Mouse (Mus musculus) midbrain, embryonic 14.5 days (tissue): ENCODE data around the gene Dlk1. TPM values are rescaled to one million over a fixed set of nuclear protein-coding genes. Genes with fewer than 3 reads are reported as not detected.
A peak's percentile ranks its signal among the peaks of the same experiment; 100 is the strongest.

ENCODE experiments used
- ATAC-seq: fragments of 200-750 bp; cut with Nextera tagmentation; 2 replicates; pipeline ENCODE4 v1.8.0; 2017; ENCODE audit warnings: moderate number of reproducible peaks, moderate library complexity; ENCODE audit not compliant: low FRiP score, low TSS enrichment
- DNase-seq: peaks from one replicate; pipeline ENCODE4 v3.0.0-alpha.2; 2015
- H3K27ac ChIP-seq: fragments of 300-500 bp; sonication (generic); replicated peaks from 2 replicates; pipeline ENCODE4 v1.5.1; 2014; ENCODE audit warnings: mild to moderate bottlenecking, low read depth, low read length, moderate library complexity
- H3K27me3 ChIP-seq: fragments of 300-500 bp; sonication (generic); 2 replicates; pipeline ENCODE4 v1.6.1; 2014; ENCODE audit warnings: low read length, control low read depth, mixed read lengths; ENCODE audit not compliant: control insufficient read depth, insufficient read depth
- H3K36me3 ChIP-seq: fragments of 300-500 bp; sonication (generic); 2 replicates; pipeline ENCODE4 v1.6.1; 2014; ENCODE audit warnings: low read length, control low read depth; ENCODE audit not compliant: control insufficient read depth, insufficient read depth
- H3K4me1 ChIP-seq: fragments of 300-500 bp; sonication (generic); 2 replicates; pipeline ENCODE4 v1.6.1; 2014; ENCODE audit warnings: mild to moderate bottlenecking, antibody characterized with exemption, low read length, control low read depth; ENCODE audit not compliant: control insufficient read depth, insufficient read depth
- H3K4me2 ChIP-seq: fragments of 300-500 bp; sonication (generic); 2 replicates; pipeline ENCODE4 v1.6.1; 2014; ENCODE audit warnings: mild to moderate bottlenecking, low read length, moderate library complexity
- H3K4me3 ChIP-seq: fragments of 300-500 bp; sonication (generic); replicated peaks from 2 replicates; pipeline ENCODE4 v1.5.1; 2014; ENCODE audit warnings: low read depth, low read length
- H3K9ac ChIP-seq: fragments of 300-500 bp; sonication (generic); replicated peaks from 2 replicates; pipeline ENCODE4 v1.6.1; 2014; ENCODE audit warnings: mild to moderate bottlenecking, low read length, moderate library complexity
- H3K9me3 ChIP-seq: fragments of 300-500 bp; sonication (generic); 2 replicates; pipeline ENCODE4 v1.6.1; 2016; ENCODE audit warnings: low read length, control low read depth, mixed read lengths; ENCODE audit not compliant: control insufficient read depth
- WGBS: fragments of 180-500 bp; shearing (Covaris S2); extraction: QIAGEN DNeasy Blood & Tissue Kit; methylation state at CpG from one replicate; pipeline ENCODE4 v1.1.7; 2014; 5-methylcytosine and 5-hydroxymethylcytosine counted together
- polyA plus RNA-seq: library from polyadenylated mRNA; unstranded; fragments of >200 nt; fragmentation: Nextera tagmentation; extraction: Ambion mirVana; gene quantifications from 2 replicates; pipeline ENCODE4 v1.2.1, GENCODE M21; 2014

Gene Dlk1
- polyA plus RNA-seq, 1 experiment from 2014 or later: 51.4 TPM

- ATAC-seq: no peak; the same call in 1 of the 2 replicates
- WGBS: 12% methylated on average over 10 of the region's 10 CpGs
These were observed 16.2 kb upstream of the Dlk1 start for GRCm38 (mm10) chr12:109436367-109436807.

GRCm38 (mm10) chr12:109436852-109437251, 15.8 kb upstream of the Dlk1 start:
- Histone ChIP-seq H3K9ac (peak overlapping the region; percentile 17; the same call in 1 of the 2 replicates), H3K27me3 (peaks cover 39% of the 10 kb centered on the region), H3K27ac (no peak overlapping the region), H3K4me1 (peaks cover 26% of the 10 kb centered on the region), H3K9me3 (no peaks in the 10 kb centered on the region), H3K4me3 (no peak overlapping the region), H3K4me2 (no peak overlapping the region), H3K36me3 (no peaks in the 10 kb centered on the region)
- no peak for DNase-seq
- WGBS: 21% methylated on average over 12 of the region's 12 CpGs
- ATAC-seq: no peak

More at GRCm38 (mm10) chr12:109436367-109436807, 16.2 kb upstream of the Dlk1 start:
- Histone ChIP-seq H3K4me1 (peaks cover 23% of the 10 kb centered on the region), H3K9ac (no peak overlapping the region), H3K9me3 (no peaks in the 10 kb centered on the region), H3K4me3 (no peak overlapping the region), H3K27me3 (peaks cover 35% of the 10 kb centered on the region), H3K4me2 (no peak overlapping the region), H3K36me3 (no peaks in the 10 kb centered on the region), H3K27ac (no peak overlapping the region)
- no peak for DNase-seq

- no peaks in the 10 kb centered on the region for H3K36me3 ChIP-seq
- DNase-seq (peak; percentile 87), ATAC-seq (no peak)
- H3K9me3 ChIP-seq: no peaks in the 10 kb centered on the region
- H3K4me2 ChIP-seq: peak overlapping the region; percentile 22; the same call in 1 of the 2 replicates
- peaks cover 42% of the 10 kb centered on the region for H3K27me3 ChIP-seq
- no peak overlapping the region for H3K27ac ChIP-seq
- H3K4me3 ChIP-seq: no peak overlapping the region
- peaks cover 26% of the 10 kb centered on the region for H3K4me1 ChIP-seq
- H3K9ac ChIP-seq: no peak overlapping the region
- 9% methylated on average over 25 of the region's 25 CpGs for WGBS
These were observed 14.9 kb upstream of the Dlk1 start for GRCm38 (mm10) chr12:109437559-109438350.

- peaks cover 48% of the 10 kb centered on the region for H3K27me3 ChIP-seq
- no peak for DNase-seq
- no peak overlapping the region for H3K27ac ChIP-seq
- H3K4me1 ChIP-seq: peaks cover 26% of the 10 kb centered on the region
- no peak overlapping the region for H3K9ac ChIP-seq
- no peak overlapping the region for H3K4me2 ChIP-seq
- no peaks in the 10 kb centered on the region for H3K36me3 ChIP-seq
- H3K9me3 ChIP-seq: no peaks in the 10 kb centered on the region
- H3K4me3 ChIP-seq: no peak overlapping the region
- 72% methylated on average over 6 of the region's 6 CpGs for WGBS
- no peak for ATAC-seq
These were observed 14.2 kb upstream of the Dlk1 start for GRCm38 (mm10) chr12:109438383-109438782.

GRCm38 (mm10) chr12:109439974-109440373, 12.6 kb upstream of the Dlk1 start:
- no peak for ATAC-seq
- Histone ChIP-seq H3K4me3 (no peak overlapping the region), H3K27ac (no peak overlapping the region), H3K9ac (no peak overlapping the region), H3K27me3 (peaks cover 64% of the 10 kb centered on the region), H3K36me3 (no peaks in the 10 kb centered on the region), H3K4me2 (no peak overlapping the region), H3K4me1 (peaks cover 26% of the 10 kb centered on the region), H3K9me3 (no peaks in the 10 kb centered on the region)
- 55% methylated on average over 6 of the region's 6 CpGs for WGBS
- no peak for DNase-seq

GRCm38 (mm10) chr12:109441366-109441765, 11.3 kb upstream of the Dlk1 start:
- WGBS: 46% methylated on average over 6 of the region's 6 CpGs
- no peak overlapping the region for H3K27ac ChIP-seq
- H3K9me3 ChIP-seq: no peaks in the 10 kb centered on the region
- peaks cover 70% of the 10 kb centered on the region for H3K27me3 ChIP-seq
- no peaks in the 10 kb centered on the region for H3K36me3 ChIP-seq
- no peak overlapping the region for H3K9ac ChIP-seq
- ATAC-seq (no peak), DNase-seq (no peak)
- H3K4me1 ChIP-seq: peaks cover 34% of the 10 kb centered on the region
- H3K4me3 ChIP-seq: no peak overlapping the region
- no peak overlapping the region for H3K4me2 ChIP-seq

GRCm38 (mm10) chr12:109442115-109442514, 10.5 kb upstream of the Dlk1 start:
- Histone ChIP-seq H3K27me3 (peaks cover 73% of the 10 kb centered on the region), H3K4me3 (no peak overlapping the region), H3K9ac (no peak overlapping the region), H3K4me2 (no peak overlapping the region), H3K9me3 (no peaks in the 10 kb centered on the region), H3K27ac (no peak overlapping the region), H3K4me1 (peaks cover 35% of the 10 kb centered on the region), H3K36me3 (no peaks in the 10 kb centered on the region)
- DNase-seq (no peak), ATAC-seq (no peak)
- WGBS: 47% methylated on average over 13 of the region's 13 CpGs

GRCm38 (mm10) chr12:109443276-109443675, 9.3 kb upstream of the Dlk1 start:
- no peak overlapping the region for H3K4me3 ChIP-seq
- no peak overlapping the region for H3K4me2 ChIP-seq
- WGBS: 74% methylated on average over 3 of the region's 3 CpGs
- no peaks in the 10 kb centered on the region for H3K9me3 ChIP-seq
- no peak overlapping the region for H3K27ac ChIP-seq
- peaks cover 30% of the 10 kb centered on the region for H3K4me1 ChIP-seq
- DNase-seq: no peak
- peaks cover 73% of the 10 kb centered on the region for H3K27me3 ChIP-seq
- ATAC-seq: no peak
- no peaks in the 10 kb centered on the region for H3K36me3 ChIP-seq
- no peak overlapping the region for H3K9ac ChIP-seq

GRCm38 (mm10) chr12:109444999-109445398, 7.6 kb upstream of the Dlk1 start:
- H3K36me3 ChIP-seq: no peaks in the 10 kb centered on the region
- DNase-seq: no peak
- no peaks in the 10 kb centered on the region for H3K9me3 ChIP-seq
- H3K27ac ChIP-seq: no peak overlapping the region
- WGBS: 35% methylated on average over 5 of the region's 5 CpGs
- H3K4me1 ChIP-seq: peaks cover 28% of the 10 kb centered on the region
- H3K4me3 ChIP-seq: no peak overlapping the region
- H3K27me3 ChIP-seq: peaks cover 72% of the 10 kb centered on the region
- no peak for ATAC-seq
- no peak overlapping the region for H3K9ac ChIP-seq
- H3K4me2 ChIP-seq: no peak overlapping the region
